Comparison of ENCODE assay signal across 10 mouse cellular contexts in the genomic region with DNA sequence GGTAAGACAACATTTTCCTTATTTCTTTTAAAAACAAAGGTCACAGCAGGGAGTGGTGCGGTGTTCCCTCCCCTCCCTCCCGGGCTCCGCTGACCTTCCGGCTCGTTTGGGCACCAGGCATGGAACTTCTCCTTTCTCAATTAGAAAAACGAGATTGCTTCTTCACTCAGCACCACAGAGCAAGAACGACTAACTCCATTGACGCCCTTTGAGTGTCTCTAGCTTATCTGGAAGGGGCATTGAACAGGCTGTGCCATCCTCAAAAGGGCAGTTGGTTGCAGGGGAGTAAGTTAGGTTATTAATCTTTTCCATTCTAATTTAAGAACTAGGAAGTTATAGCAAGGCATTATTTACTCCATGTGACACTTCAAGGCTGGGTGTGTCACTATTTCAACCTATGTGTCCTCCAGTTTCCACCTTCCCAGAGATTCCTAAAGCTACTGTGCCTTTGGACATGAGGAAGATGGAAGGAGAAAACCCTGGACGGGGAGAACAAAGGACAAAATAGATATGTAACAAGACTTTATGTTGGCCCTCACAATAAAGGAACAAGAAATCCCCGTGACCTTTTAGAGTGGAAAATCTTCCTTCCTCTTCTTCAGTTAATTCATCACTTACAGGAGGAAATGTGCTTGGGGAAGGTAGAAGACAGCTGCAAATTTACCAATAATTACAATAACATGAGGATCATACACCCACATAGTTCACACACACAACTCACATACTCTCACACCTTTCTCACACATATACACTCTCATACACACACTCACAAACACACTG. TPM values are rescaled to one million over a fixed set of nuclear protein-coding genes. Genes with fewer than 3 reads are reported as not detected.
DNase-seq lines count a peak whose midpoint lies in the region; ATAC-seq and TF ChIP-seq lines count a peak whose summit lies in the region.
"Had no signal": no experiment of that assay in that cellular context is flagged by ENCODE, and none has a peak within 500 bp of the region (broad histone marks: within the 10 kb centered on the region; RNA-seq: fewer than 3 reads in every experiment).

No protein-coding gene starts in this region.

- H3K9me3 ChIP-seq in heart, embryonic 10.5 days: no peaks in the 10 kb centered on the region
- no peaks in the 10 kb centered on the region for H3K9me3 ChIP-seq in lung, postnatal 0 days (ENCODE audit: low read length)
- no peaks in the 10 kb centered on the region for H3K9me3 ChIP-seq in heart, postnatal 0 days (replicated peaks; ENCODE audit: control insufficient read depth, low read length)
- no peaks in the 10 kb centered on the region for H3K9me3 ChIP-seq in hindbrain, embryonic 10.5 days
- H3K9me3 ChIP-seq: midbrain, embryonic 15.5 days had no signal

- H3K36me3 ChIP-seq in heart, embryonic 10.5 days: peaks cover 28% of the 10 kb centered on the region
- peaks cover 2% of the 10 kb centered on the region; the same call in 1 of the 2 replicates for H3K36me3 ChIP-seq in lung, postnatal 0 days (ENCODE audit: insufficient read depth, low read length)
- peaks cover 27% of the 10 kb centered on the region for H3K36me3 ChIP-seq in heart, postnatal 0 days (replicated peaks; ENCODE audit: control insufficient read depth, insufficient read depth, low read length)
- peaks cover 4% of the 10 kb centered on the region for H3K36me3 ChIP-seq in splenic B cell, adult 2 months (ENCODE audit: control insufficient read depth, insufficient read depth, low read length, poor library complexity, severe bottlenecking)
- H3K36me3 ChIP-seq in hindbrain, embryonic 10.5 days: peaks cover 38% of the 10 kb centered on the region

- H3K4me2 ChIP-seq in lung, postnatal 0 days (replicated peaks; ENCODE audit: low read depth, low read length): no peak overlapping the region
- peak overlapping the region; percentile 85 for H3K4me2 ChIP-seq in heart, postnatal 0 days (ENCODE audit: low read depth, low read length)
- H3K4me2 ChIP-seq: midbrain, embryonic 15.5 days had no signal

- peak overlapping the region; percentile 86 for H3K27ac ChIP-seq in heart, embryonic 10.5 days
- H3K27ac ChIP-seq in lung, postnatal 0 days (ENCODE audit: low read length): peak overlapping the region; percentile 43; the same call in 1 of the 2 replicates
- peak overlapping the region; percentile 100 for H3K27ac ChIP-seq in heart, postnatal 0 days (ENCODE audit: low read depth)
- H3K27ac ChIP-seq in hindbrain, embryonic 10.5 days: no peak overlapping the region
- H3K27ac ChIP-seq: midbrain, embryonic 15.5 days had no signal

- no peak for TF ChIP-seq EP300 in lung, postnatal 0 days (IDR thresholded peaks at IDR 0.05)
- TF ChIP-seq EP300 in heart, postnatal 0 days (IDR thresholded peaks at IDR 0.05; ENCODE audit: low read depth): 0 out of 2 replicates have a peak, but pooled peaks have one; percentile 69

- peaks cover 88% of the 10 kb centered on the region for H3K4me1 ChIP-seq in heart, embryonic 10.5 days
- H3K4me1 ChIP-seq in lung, postnatal 0 days (ENCODE audit: insufficient read depth, low read depth, low read length): peaks cover 36% of the 10 kb centered on the region
- H3K4me1 ChIP-seq in heart, postnatal 0 days (ENCODE audit: control insufficient read depth, insufficient read depth): peaks cover 61% of the 10 kb centered on the region
- peaks cover 85% of the 10 kb centered on the region for H3K4me1 ChIP-seq in hindbrain, embryonic 10.5 days (replicated peaks)

- WGBS in heart, embryonic 10.5 days: 15% methylated on average over 10 of the region's 10 CpGs
- 36% methylated on average over 10 of the region's 10 CpGs for WGBS in lung, postnatal 0 days
- WGBS in heart, postnatal 0 days: 19% methylated on average over 10 of the region's 10 CpGs
- 30% methylated on average over 10 of the region's 10 CpGs for WGBS in hindbrain, embryonic 10.5 days

- ATAC-seq in lung, postnatal 0 days: no peak
- no peak for ATAC-seq in heart, postnatal 0 days (ENCODE audit: insufficient read depth, low read depth)
- ATAC-seq: midbrain, embryonic 15.5 days had no signal

- no peaks in the 10 kb centered on the region for H3K27me3 ChIP-seq in heart, embryonic 10.5 days (ENCODE audit: insufficient read depth, poor library complexity, severe bottlenecking)
- no peaks in the 10 kb centered on the region for H3K27me3 ChIP-seq in lung, postnatal 0 days (replicated peaks; ENCODE audit: insufficient read depth, low read length)
- no peaks in the 10 kb centered on the region for H3K27me3 ChIP-seq in heart, postnatal 0 days (ENCODE audit: control insufficient read depth, insufficient read depth, low read length)
- no peaks in the 10 kb centered on the region for H3K27me3 ChIP-seq in splenic B cell, adult 2 months (ENCODE audit: control insufficient read depth, insufficient read depth, low read length, poor library complexity, severe bottlenecking)
- no peaks in the 10 kb centered on the region for H3K27me3 ChIP-seq in hindbrain, embryonic 10.5 days (ENCODE audit: insufficient read depth, poor library complexity, severe bottlenecking)
- H3K27me3 ChIP-seq: midbrain, embryonic 15.5 days had no signal

- DNase-seq in heart, embryonic 10.5 days (ENCODE audit: low spot score): peak; percentile 70
- DNase-seq in heart, adult 9 months (ENCODE audit: low spot score in 2 of 2): no peak
- no peak for DNase-seq in lung, postnatal 0 days (ENCODE audit: low spot score)
- DNase-seq in lung, postnatal 4 days: no peak
- peak; percentile 52 for DNase-seq in heart, postnatal 0 days (ENCODE audit: low spot score)
- peak; percentile 31 for DNase-seq in splenic B cell, adult 2 months (ENCODE audit: low read depth, low spot score)
- DNase-seq in layer of hippocampus, adult 9-10 months (ENCODE audit: low spot score): no peak
- DNase-seq in hindbrain, embryonic 10.5 days (ENCODE audit: low spot score): no peak
- DNase-seq: right cerebral cortex, postnatal 25 days had no signal

- TF ChIP-seq CTCF in lung, postnatal 0 days (IDR thresholded peaks at IDR 0.05): no peak
- no peak for TF ChIP-seq CTCF in heart, postnatal 0 days (IDR thresholded peaks at IDR 0.05; ENCODE audit: low read depth)

- H3K9ac ChIP-seq in lung, postnatal 0 days (replicated peaks; ENCODE audit: low read depth): no peak overlapping the region
- peak overlapping the region; percentile 36; the same call in 1 of the 2 replicates for H3K9ac ChIP-seq in heart, postnatal 0 days (replicated peaks; ENCODE audit: low read depth, low read length)
- H3K9ac ChIP-seq: midbrain, embryonic 15.5 days had no signal

- peak overlapping the region; percentile 97 for H3K4me3 ChIP-seq in heart, embryonic 10.5 days
- no peak overlapping the region for H3K4me3 ChIP-seq in lung, postnatal 0 days (ENCODE audit: low read depth, low read length)
- H3K4me3 ChIP-seq in heart, postnatal 0 days (ENCODE audit: low read depth, low read length): no peak overlapping the region
- no peak overlapping the region for H3K4me3 ChIP-seq in hindbrain, embryonic 10.5 days
- H3K4me3 ChIP-seq: midbrain, embryonic 15.5 days had no signal

RNA-seq across cellular contexts. Expression of a gene that starts 7.0 kb away (rescaled TPM):
- 164 and 228 TPM in 2 replicates for polyA plus RNA-seq in heart, embryonic 10.5 days (2016; fragmentation: Nextera tagmentation; extraction: Ambion mirVana)
- 123 and 136 TPM in 2 replicates for polyA plus RNA-seq in lung, postnatal 0 days (2015; fragmentation: Nextera tagmentation; extraction: Ambion mirVana)
- total RNA-seq in heart, postnatal 0 days (2014; rRNA removed; ENCODE audit: low replicate concordance): 914 and 1,212 TPM in 2 replicates
- 227 and 257 TPM in 2 replicates for polyA plus RNA-seq in heart, postnatal 0 days (2015; fragmentation: Nextera tagmentation; extraction: Ambion mirVana)
- 50.2 and 63.3 TPM in 2 replicates for polyA plus RNA-seq in hindbrain, embryonic 10.5 days (2016; fragmentation: Nextera tagmentation; extraction: Ambion mirVana)

Comparison
In these comparisons a context has a peak if more than half of its experiments do, and no peak if none do; other contexts are left out.
1. DNase-seq: peak in heart, embryonic 10.5 days (single experiment), heart, postnatal 0 days (single experiment) and splenic B cell, adult 2 months (single experiment); none in heart, adult 9 months (0 of 2), lung, postnatal 0 days (single experiment), lung, postnatal 4 days (0 of 2), layer of hippocampus, adult 9-10 months (single experiment) and hindbrain, embryonic 10.5 days (single experiment).